Mouse (Mus musculus): ENCODE measurements around the gene Ly6g6d.

The Ly6g6d gene

GRCm38 (mm10) chr17:35097164-35097655, 19.3 kb upstream of the Ly6g6d start:
- DNase-seq (ENCODE audit: low spot score in 2 of 2) = no peak

GRCm38 (mm10) chr17:35096597-35096996, 18.7 kb upstream of the Ly6g6d start:
- no peak for DNase-seq (ENCODE audit: low spot score in 2 of 2)

DNA sequence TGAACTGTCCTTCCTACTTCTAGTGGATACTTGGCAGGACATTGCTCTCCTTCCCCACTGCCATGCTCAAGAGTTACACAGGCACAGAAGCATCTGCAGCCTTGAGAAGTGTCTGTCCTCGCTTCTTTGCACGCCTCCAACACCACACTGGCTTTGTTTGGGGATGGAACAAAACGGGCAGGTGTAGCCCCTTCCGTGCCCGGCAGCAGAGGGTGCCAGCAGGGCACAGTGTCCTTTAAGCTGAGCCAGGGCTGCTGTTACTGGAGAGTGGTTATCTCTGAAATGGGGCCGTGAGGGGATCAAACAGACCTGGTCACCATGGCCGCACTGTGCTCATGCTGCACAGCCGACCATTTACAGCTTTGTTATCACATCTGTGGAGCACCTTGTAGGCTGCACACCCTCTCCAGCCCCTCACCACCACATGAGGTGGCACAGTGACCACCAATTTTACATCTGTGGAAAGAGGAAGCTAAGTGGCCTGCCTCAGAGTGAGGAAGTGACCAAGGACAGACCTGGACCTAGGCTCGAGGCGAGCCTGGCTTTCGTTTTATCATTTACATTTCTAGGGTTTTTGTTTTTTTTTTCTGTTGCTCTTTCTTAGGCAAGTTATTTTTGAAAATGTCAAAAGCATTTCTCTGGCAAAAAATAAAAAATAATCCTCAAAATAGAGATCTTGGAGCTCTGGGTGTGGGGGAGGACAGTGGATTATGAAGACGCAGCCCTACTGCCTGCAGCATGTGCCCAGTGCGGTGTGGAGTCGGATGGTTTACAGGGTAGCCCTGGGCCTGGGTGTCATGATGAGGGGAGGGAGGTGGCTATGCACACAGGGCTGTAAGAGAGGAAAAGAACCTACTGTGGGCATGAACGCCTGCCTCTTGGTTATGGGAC, 16.9 kb upstream of the Ly6g6d start:
- no peak for DNase-seq (ENCODE audit: low spot score in 2 of 2)

DNA sequence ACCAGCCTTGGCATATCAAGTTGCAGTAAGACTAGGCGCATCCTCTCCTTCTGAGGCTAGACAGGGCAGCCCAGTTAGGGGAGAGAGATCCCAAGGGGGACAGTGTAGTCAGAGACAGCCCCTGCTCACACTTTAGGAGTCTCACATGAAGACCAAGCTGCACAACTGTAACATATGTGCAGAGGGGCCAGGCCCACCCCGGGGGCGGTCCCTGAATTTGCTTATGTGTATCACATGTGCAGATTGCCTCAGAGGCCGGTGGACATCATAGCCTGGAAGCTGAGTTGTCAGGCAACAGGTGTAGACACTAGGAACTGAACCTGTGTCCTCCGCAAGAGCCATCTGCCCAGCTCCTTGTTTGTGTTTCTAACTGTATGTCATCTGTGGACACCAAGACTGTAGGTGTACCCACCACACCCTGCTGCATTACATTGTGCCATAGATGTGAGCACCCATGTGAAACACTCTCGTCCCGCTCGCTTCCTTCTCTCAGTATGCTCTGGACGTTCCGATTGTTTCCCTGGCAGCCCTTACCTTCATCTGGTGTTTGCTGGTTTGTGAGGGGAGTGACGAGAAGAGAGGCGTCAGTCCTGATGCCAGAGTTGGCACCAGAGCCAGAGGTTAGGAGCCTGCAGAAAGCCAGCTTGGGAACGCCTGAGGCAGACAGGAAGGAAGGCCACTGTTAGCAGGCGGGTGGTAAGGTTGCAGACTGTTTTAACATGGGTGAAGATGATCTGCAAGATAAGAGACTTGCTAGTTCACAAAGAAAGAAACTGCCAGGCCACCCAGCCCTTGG, 14.7 kb upstream of the Ly6g6d start:
- no peak for DNase-seq (ENCODE audit: low spot score in 2 of 2)

GRCm38 (mm10) chr17:35090166-35090932, 12.5 kb upstream of the Ly6g6d start:
- DNase-seq (ENCODE audit: low spot score in 2 of 2) = no peak

DNA sequence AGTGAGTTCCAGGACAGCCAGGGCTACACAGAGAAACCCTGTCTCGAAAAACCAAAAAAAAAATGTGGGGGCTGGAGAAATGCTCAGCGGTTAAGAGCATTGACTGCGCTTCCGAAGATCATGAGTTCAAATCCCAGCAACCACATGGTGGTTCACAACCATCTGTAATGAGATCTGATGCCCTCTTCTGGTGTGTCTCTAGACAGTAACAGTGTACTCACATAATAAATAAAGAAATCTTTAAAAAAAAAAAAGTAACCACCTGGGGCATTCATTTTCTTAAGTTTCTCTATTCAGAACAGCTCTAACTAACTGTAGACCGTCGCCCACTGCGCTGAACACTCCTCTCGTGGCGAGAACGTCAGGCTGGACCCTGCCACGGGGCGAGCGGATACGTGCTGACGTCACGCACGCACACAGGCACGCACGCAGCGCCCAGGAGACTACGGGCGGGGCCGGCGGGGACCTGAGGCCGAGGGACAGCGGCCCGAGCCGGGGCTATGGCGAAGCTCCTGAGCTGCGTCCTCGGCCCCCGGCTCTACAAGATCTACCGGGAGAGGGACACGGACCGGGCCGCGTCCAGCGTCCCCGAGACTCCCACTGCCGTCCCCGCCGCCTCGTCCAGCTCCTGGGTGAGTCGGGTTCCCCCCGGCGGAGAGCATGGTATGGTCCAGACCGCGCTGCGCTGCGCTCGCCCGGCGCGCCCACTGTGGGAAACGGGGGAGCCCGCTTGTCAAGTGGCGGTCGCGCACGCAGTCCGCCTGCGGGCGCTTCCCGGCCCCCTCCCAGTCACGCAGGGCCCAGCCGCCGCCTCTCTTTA, 11.2 kb upstream of the Ly6g6d start, which contains the start of gene Abhd16a:
Gene Abhd16a (plus strand): TSS at position 439 of the 820 bp plus-strand sequence.
- peak; percentile 90 to 93 for DNase-seq (ENCODE audit: low spot score in 2 of 2)

DNA sequence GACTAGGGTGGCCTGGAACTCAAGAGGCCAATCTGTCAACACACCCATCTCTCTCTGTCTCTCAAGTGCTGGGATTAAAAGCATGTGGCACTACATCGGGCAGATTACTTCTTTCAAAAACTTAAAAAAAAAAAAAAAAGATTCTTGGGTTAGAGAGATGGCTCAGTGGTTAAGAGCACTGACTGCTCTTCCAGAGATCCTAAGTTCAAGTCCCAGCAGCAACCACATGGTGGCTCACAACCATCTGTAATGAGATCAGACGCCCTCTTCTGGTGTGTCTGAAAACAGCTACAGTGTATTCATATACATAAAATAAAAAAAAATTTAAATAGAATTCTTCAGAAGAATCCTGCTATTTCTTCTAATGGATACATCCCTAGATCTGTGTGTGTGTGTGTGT, 10.3 kb upstream of the Ly6g6d start:
- no peak for DNase-seq (ENCODE audit: low spot score in 2 of 2)

GRCm38 (mm10) chr17:35085208-35085865, 7.5 kb upstream of the Ly6g6d start, which contains the start of gene Ly6g6f:
Ly6g6f (minus strand) TSS chr17:35085610.
- DNase-seq (ENCODE audit: low spot score in 2 of 2) = no peak

GRCm38 (mm10) chr17:35083929-35084497, 6.1 kb upstream of the Ly6g6d start:
- DNase-seq (ENCODE audit: low spot score in 2 of 2) = no peak

GRCm38 (mm10) chr17:35082841-35083576, 5.1 kb upstream of the Ly6g6d start:
- no peak for DNase-seq (ENCODE audit: low spot score in 2 of 2)

GRCm38 (mm10) chr17:35080710-35081109, 2.8 kb upstream of the Ly6g6d start:
- no peak for DNase-seq (ENCODE audit: low spot score in 2 of 2)

- DNase-seq (ENCODE audit: low spot score in 2 of 2) = no peak
Measured at GRCm38 (mm10) chr17:35080248-35080647, 2.4 kb upstream of the Ly6g6d start.

DNA sequence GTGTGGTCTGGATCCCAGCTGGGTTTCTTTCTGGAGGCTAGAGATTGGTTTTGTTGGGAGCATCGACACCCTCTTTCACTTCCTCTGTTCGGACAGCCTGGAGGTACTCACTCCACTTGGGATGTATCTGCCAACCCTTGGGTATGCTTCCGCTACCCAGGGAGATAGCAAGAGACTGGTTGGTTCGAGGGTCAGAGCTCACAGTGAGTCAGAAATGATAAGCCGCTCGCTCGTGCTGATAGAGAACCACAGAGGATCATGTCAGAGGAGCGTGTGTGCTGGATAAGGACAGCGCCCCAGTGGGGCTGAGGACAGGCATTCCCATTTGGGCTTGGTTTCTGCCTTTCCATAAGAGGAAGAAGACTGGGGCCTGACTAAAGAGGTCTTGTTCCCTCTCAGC, 1.9 kb upstream of the Ly6g6d start:
- DNase-seq (ENCODE audit: low spot score in 2 of 2) = no peak

- DNase-seq (ENCODE audit: low spot score in 2 of 2) = no peak
Measured at GRCm38 (mm10) chr17:35077285-35077684, 580 bp downstream of the Ly6g6d start.

GRCm38 (mm10) chr17:35076507-35077176, 1.2 kb downstream of the Ly6g6d start, which contains the start of gene Ly6g6e:
Ly6g6e (plus strand) TSS chr17:35076902.
- no peak for DNase-seq (ENCODE audit: low spot score in 2 of 2)

DNA sequence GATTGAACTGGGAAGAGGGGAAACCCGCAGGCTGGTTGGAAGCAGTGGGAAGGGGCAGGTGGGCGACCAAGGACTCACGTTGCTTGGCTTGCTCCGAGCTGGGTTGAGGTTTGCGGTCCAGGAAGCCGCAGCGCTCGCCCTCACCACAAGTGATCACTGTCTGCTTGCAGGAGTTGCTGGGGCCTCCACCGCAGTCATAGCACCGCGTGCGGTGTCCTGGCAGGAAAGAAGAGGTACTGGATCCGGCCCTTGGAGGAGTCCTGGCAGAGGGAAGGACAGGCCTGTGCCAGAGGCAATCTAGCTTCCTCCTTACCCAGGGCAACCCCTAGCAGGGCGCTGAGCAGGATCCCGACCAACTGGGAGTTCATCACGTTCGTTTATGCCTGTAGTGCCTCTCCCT, 3.8 kb downstream of the Ly6g6d start:
- no peak for DNase-seq (ENCODE audit: low spot score in 2 of 2)

DNA sequence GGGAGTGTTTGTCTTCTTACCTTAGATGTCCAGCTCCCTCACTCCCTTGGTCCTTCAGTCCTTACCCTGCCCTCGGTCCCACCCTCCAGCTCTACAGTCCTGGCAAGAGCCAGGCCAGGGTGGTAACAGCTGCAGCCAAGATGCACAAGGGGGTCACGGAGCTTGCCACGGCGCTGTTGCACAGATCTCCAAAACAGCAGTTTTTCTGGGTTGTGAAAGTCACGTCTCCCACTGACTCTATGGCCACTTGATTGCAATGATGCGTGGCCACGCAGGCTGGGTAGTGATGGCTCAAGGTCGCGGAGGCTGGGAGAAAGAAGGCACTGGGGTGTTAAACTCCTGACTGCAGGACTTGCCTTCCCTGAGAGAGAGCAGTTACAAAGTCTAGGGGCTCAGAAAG, 6.4 kb downstream of the Ly6g6d start:
- DNase-seq (ENCODE audit: low spot score in 2 of 2) = no peak

DNA sequence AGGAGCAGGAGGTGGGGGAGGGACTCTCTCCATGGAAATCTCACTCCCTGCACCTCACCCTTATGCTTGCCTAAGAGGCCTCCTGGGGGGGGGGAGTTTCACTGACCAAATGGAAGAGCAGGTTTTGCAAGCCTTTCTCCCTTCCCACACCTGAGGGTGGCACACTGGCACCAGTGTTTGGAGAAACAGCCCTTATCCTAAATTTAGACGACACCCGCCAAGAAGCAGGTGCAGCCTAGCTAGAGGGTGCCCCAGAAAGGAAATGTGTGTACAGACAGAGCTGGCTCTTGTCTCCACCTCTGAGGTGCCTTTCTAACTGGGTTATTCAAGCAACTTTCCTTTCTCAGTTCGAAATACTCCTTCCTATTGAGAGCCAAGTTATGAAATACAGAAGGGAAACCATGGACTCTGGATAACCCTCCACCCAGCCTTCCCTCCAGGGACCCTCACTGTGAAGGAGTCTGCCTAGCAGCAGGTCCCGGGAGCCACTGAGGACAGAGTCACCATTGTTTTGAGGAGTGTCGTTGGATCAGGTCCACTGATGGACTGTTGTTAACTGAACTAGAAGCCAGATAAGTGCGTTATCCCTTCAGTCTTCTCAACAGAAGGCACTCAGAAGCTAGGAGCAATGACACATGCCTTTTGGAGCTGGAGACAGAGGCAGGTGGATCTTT, 7.2 kb downstream of the Ly6g6d start:
- no peak for DNase-seq (ENCODE audit: low spot score in 2 of 2)
